Mouse (Mus musculus): ENCODE results near the gene Tacc2. TPM values are rescaled to one million over a fixed set of nuclear protein-coding genes. Genes with fewer than 3 reads are reported as not detected.

Tacc2 gene
- total RNA-seq, 1 experiment from 2014 or later, result 2.0 TPM

DNA sequence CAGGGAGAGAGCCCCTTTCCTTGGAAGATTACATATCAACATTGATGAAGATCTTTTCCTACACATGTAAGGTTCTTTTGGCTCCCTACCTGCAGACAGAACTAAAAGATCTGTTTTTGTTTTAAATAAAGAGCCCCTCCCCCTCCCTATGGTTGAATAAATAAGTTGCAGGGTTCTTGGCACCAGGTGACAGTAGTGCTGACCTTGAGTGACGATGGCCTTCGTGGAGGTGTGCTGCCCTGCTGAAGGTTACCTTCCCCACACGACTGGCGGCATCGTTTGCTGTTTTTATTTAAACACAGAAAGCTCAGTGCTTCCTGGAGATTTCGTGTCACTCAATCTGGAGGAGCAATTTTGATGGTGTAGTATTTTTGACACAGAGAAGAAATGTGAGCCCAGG lies 113.6 kb downstream of the Tacc2 start:
- ATAC-seq (replicated peaks in 1 of 2; ENCODE audit: insufficient read depth in 1 of 2, low FRiP score in 2 of 2, low TSS enrichment in 1 of 2, low read depth in 1 of 2, poor library complexity in 2 of 2, severe bottlenecking in 2 of 2), result no peak

DNA sequence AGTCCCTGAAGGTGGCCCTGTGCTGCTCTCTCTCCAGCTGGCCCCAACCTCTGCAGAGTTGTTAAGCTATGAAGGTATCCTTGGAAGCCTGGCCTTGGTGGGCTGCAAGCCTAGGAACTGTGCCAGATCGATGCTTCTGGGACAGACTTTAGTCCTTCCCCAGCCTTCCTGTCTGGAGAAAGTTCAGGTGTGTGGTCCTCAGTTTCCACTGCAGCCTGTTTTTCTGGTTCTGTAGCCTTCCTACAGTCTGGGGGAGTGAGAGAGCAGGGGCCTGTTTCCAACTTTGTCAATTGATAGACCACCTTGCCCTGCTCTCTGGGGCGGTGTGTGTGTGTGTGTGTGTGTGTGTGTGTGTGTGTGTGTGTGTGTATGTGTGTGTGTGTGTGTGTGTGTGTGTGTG lies 114.7 kb downstream of the Tacc2 start:
- ATAC-seq (replicated peaks in 1 of 2; ENCODE audit: insufficient read depth in 1 of 2, low FRiP score in 2 of 2, low TSS enrichment in 1 of 2, low read depth in 1 of 2, poor library complexity in 2 of 2, severe bottlenecking in 2 of 2), result no peak

DNA sequence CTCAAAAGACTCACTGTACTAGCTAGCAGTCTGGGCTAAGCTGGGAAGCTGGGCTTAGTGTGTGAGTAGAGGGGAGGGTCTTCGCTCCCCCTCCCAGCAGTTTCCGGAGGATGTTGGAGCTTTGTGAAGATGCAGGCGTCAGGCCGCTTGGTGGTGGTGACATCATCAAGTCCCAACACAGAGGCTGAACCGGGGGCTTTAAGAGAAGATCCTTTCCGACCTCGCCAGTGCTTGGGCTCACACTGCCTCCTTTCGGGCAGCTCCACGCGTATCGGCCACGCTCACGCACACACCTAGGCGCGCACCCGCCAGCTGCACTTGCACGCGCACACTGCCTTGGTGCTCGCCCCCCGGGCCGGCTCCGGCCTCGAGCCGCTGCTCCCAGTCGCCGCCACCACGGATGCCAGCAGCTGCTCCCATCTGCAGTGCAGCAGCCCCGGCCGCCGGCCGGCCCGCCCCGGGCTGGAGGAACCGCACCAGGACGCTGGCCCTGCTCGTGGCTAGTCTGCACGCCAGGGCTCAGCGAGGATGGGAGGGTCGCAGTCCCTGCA lies 115.2 kb downstream of the Tacc2 start:
- ATAC-seq (replicated peaks in 1 of 2; ENCODE audit: insufficient read depth in 1 of 2, low FRiP score in 2 of 2, low TSS enrichment in 1 of 2, low read depth in 1 of 2, poor library complexity in 2 of 2, severe bottlenecking in 2 of 2), result peak; percentile 62 to 65

DNA sequence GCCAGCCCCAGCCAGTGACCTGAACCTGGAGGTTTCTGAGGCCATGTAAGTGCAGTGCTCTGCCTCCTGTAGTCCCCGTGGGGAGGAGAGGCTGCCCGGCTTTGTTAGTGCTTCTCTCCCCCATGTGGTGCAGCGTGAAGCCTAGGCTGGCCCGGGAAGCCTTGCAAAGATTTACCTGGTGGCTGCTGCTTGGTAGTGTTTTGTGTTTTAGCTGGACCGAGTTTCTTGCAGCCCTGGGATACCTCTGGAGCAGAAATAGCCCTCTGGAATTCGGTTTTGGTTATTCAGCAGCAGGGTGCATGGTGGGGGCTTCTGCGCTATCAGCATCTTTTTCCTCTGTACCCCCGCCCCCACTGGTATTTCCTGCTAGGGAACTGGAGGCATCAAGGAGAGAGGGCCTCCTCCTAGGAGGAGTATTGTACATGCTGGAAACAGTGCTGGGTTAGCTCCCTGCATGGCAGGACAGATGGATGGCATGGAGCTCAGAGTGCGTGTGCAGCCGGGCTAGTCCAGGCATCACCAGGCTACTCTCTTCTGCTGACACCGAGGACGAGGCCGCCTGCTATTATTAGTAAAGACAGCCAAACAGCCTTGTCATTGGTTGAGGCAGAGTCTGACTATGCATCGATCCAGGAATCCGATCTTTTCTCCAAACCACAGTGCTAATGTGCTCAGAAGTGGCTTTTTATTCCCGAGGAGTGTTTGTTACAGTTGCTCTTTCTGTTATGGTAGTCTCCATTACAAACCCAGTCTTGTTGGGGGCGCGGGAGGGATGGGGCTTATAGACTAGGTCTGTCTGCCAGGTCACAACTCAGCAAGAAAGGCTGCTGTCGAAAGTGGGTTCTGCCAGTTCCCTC lies 115.9 kb downstream of the Tacc2 start:
- peak; percentile 48 to 51; a peak in 3 of 4 replicates for ATAC-seq (replicated peaks in 1 of 2; ENCODE audit: insufficient read depth in 1 of 2, low FRiP score in 2 of 2, low TSS enrichment in 1 of 2, low read depth in 1 of 2, poor library complexity in 2 of 2, severe bottlenecking in 2 of 2)

DNA sequence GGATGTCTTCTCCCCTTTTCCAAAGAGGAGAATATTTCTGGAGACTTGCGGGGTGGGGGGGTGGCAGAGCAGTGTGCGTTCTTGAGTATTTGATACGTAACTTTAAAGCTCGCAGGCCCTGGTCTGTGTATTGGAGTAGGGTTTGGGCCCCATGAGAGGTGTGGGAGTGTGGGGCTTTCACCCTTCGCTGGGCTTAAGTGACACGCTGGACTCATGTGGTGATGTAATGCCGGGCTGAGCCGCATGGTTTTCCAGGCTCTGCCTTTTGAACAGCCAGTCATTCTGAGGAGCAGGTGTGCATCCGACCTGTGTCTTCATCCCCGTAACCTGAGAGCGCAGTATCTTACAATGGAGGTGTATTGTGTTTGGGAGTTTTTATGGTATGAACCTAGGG lies 116.6 kb downstream of the Tacc2 start:
- no peak for ATAC-seq (replicated peaks in 1 of 2; ENCODE audit: insufficient read depth in 1 of 2, low FRiP score in 2 of 2, low TSS enrichment in 1 of 2, low read depth in 1 of 2, poor library complexity in 2 of 2, severe bottlenecking in 2 of 2)

DNA sequence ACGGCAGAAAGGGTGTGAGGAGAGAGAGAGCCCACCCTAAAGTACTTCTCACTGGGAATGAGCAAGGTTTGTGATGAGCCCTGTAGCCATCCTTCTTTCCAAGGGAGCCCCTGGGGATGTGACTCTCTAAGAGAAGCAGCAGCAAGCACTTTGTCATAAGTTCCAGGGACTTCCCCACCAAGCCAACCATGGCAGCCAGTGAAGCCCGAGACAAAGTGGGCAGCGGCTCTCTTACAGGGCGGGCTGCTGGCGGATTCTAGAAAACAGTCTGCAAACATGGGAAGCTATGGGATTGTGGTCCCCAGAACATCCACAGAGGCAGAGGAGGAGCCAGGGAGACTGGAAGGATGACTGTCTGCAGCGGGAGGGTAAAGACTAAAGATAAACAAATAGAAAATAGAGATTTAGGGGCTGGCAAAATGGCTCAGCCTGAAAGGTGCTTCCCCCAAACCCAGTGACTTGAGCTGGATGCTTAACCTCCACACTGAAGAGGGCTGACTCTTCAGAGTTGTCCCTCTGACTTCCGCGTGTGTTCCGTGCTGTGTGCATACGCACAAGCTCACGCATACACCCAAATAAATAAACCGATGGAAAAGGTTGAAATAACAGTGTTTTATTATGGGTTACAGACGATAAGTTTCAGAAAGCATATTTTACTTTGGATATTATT lies 118.6 kb downstream of the Tacc2 start:
- no peak for ATAC-seq (replicated peaks in 1 of 2; ENCODE audit: insufficient read depth in 1 of 2, low FRiP score in 2 of 2, low TSS enrichment in 1 of 2, low read depth in 1 of 2, poor library complexity in 2 of 2, severe bottlenecking in 2 of 2)

DNA sequence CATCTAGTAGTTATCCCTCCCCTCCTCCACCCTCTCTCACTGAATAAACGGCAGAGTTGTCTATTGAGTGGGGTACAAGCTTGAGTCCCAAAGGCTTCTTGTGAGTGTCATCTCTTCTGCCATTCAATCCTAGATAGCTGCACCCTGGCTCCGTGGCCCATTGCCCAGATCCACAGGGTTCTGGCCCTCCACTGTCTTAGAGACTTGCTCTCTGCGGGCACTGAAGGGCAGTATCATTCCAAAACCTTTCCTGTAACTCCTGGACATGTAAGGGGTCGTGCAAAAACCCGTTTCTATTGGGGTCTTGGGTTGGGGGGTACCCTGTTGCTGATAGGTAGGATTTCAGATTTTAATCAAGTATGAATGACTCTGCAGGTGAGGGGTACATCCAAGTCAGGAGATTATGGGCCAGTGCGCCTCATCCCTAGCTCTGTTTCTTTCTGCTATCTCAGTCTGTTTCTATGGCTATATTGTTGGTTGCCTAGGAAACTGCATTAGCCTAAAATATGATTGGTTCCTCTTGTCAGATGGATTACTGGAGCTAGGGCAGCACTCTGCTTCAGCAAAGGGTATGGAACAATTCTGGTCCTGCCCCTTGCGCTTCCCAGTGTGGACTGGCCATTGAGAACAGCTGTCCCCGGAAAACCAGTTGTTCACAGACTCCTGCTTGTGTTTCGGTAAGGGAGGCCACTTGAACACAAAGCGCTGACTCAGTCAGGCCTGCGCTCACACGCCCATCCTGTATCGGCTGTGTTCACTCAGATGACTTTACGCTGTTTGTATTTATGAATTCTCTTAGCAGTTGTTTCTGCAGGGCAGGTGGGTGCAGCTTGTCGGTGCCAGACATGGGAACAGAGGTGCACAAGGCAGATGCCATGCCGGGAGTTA lies 119.4 kb downstream of the Tacc2 start:
- no peak for ATAC-seq (replicated peaks in 1 of 2; ENCODE audit: insufficient read depth in 1 of 2, low FRiP score in 2 of 2, low TSS enrichment in 1 of 2, low read depth in 1 of 2, poor library complexity in 2 of 2, severe bottlenecking in 2 of 2)

DNA sequence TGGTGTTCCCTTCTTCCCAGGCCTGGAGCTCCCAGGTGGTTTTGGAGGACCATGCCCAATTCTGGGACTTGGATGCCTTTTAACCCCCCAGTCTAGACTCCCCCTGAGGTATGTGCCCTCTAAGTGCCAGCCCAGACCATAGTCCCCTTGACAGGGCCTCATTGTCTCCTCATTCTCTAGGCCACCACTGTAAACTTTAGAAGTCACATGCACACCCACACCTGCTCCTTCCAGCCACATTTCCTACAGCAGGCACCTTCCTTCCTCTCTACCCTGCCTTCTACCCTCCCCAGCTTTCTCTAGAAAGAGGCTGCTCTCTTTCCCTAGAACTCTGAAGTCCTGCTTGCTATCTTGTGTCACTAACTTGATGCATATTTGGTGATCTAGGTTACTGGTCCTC lies 121.2 kb downstream of the Tacc2 start:
- no peak for ATAC-seq (replicated peaks in 1 of 2; ENCODE audit: insufficient read depth in 1 of 2, low FRiP score in 2 of 2, low TSS enrichment in 1 of 2, low read depth in 1 of 2, poor library complexity in 2 of 2, severe bottlenecking in 2 of 2)

DNA sequence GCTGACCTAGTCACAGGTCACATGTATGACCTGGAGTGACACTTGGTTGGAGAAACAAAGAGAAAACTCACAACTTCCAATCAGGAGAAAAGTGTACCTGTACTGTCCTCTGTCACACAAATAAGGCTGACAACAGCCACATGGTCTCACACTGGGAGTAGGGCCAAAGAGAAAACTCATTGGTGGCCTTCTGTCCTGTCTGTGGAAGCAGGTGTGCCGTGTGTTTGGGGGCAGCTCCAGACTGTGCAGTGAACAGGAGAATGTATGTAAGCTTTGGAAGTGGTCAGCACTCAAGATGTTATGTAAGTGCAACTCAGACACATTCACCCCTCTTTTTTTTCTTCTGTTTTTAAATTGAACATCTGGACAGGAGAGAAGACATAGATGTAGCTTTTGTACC lies 124.1 kb downstream of the Tacc2 start:
- no peak for ATAC-seq (replicated peaks in 1 of 2; ENCODE audit: insufficient read depth in 1 of 2, low FRiP score in 2 of 2, low TSS enrichment in 1 of 2, low read depth in 1 of 2, poor library complexity in 2 of 2, severe bottlenecking in 2 of 2)

DNA sequence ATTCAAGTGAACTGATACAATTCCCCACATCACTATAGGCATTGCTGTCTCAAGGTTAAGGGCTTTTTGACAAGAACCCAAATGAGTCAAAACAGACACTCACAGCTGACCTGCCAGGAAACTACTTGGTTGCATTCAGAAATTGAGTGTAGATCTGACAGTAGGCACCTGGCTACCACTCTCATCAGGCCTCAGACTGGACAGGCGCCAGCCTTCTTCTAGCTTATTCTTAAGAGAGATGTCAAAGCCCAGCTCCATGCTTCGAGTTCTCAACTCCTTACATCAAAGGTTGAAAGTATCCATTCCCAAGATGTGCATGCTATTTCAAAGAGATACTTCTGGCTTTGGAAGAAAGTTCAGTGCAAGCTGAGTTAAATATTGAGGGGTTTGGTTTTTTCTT lies 128.0 kb downstream of the Tacc2 start:
- ATAC-seq (replicated peaks in 1 of 2; ENCODE audit: insufficient read depth in 1 of 2, low FRiP score in 2 of 2, low TSS enrichment in 1 of 2, low read depth in 1 of 2, poor library complexity in 2 of 2, severe bottlenecking in 2 of 2), result no peak

DNA sequence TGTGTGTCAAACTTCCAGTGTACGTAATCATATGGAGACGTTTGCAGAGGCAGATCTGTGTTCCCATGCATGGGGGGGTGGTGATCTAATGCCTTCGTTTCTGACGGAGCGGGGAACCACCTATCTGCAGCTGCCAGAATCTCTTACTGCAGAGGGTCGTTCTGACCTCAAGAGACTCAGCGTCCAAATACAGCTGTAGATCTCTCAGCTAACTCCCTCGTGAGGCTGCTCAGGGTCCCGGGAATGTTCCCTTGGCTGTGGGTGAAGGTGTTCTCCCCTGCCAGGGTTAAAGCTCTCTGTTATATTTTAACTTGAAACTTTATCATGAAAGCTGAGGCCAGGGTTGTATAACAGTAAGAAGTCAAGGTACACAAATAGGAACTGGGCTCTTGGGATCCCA lies 131.7 kb downstream of the Tacc2 start:
- ATAC-seq (replicated peaks in 1 of 2; ENCODE audit: insufficient read depth in 1 of 2, low FRiP score in 2 of 2, low TSS enrichment in 1 of 2, low read depth in 1 of 2, poor library complexity in 2 of 2, severe bottlenecking in 2 of 2), result no peak

DNA sequence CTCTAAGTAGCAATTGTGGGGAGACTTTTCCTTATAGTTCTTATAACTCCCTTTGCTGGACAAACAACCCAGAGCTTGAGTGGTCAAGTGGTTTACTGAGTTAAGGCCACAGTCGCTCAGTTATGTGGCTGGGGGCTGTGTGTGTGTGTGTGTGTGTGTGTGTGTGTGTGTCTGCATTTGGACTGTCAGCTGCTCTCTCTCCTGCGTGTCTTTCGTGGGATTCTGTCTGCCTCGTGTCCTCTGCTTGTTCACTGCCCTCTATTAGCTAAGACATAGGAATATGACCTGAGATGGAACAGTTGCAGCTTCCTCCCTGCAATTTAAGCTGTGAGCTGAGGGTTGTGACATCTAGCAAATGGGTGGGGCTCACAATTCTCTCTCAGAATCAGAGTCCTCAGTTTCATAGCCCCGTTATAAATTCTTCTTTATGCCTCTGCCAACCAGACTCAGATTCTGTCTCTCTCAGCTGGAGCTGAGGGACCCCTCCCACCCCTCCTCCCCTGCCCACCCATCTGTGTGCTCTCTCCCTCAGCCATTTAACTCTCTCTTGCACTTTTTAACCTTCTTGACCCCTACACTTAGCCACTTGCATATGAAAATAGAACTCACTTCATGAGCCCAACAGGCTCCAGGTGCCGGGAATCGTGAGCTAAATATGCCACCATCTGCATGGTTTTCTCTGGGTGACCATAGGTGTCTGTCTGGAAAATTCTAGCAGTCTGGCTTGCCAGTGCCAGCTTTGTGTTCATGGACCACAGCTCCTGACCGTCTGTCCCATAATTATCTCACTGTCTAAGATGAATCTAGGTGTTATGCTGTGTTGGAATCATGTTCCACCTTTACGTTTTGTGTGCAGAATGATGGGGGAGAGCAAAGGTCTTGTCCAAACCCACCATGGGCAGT lies 132.4 kb downstream of the Tacc2 start:
- no peak for ATAC-seq (replicated peaks in 1 of 2; ENCODE audit: insufficient read depth in 1 of 2, low FRiP score in 2 of 2, low TSS enrichment in 1 of 2, low read depth in 1 of 2, poor library complexity in 2 of 2, severe bottlenecking in 2 of 2)

DNA sequence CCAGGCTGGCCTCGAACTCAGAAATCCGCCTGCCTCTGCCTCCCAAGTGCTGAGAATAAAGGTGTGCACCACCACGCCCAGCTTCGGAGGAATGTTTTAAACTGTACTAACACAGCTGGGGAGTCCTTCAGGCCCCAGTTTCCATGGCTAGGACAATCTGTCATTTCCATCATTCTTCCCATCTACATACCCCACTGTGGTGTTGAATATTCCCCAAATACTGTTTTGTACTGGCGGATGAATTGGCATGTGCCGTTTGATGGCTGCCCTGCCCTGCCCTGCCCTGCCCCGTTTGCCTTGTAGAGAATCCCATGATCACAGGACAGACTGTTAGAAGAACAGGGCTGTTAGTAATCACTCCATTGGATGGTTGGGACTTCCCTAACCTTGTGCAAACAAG lies 134.6 kb downstream of the Tacc2 start:
- no peak for ATAC-seq (replicated peaks in 1 of 2; ENCODE audit: insufficient read depth in 1 of 2, low FRiP score in 2 of 2, low TSS enrichment in 1 of 2, low read depth in 1 of 2, poor library complexity in 2 of 2, severe bottlenecking in 2 of 2)

DNA sequence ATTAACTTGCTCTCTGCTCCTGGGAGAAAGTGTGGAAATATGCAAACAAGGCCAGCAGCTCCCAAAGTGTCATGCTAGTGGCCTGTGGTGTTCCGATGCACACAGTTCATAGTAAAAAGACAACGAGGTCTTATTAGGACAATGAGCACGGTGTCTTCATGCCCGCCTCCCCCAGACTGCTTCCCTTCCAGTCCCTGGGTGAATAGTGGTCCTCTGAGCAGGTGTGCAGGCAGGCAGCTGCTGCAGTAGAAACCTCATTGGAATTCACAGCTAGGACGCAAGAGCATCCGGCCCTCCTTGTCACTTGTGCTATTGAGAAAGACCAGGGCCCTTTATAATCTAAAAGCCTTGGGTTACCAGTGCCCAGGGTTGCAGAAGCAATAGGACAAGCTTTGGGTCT lies 136.1 kb downstream of the Tacc2 start:
- ATAC-seq (replicated peaks in 1 of 2; ENCODE audit: insufficient read depth in 1 of 2, low FRiP score in 2 of 2, low TSS enrichment in 1 of 2, low read depth in 1 of 2, poor library complexity in 2 of 2, severe bottlenecking in 2 of 2), result no peak

DNA sequence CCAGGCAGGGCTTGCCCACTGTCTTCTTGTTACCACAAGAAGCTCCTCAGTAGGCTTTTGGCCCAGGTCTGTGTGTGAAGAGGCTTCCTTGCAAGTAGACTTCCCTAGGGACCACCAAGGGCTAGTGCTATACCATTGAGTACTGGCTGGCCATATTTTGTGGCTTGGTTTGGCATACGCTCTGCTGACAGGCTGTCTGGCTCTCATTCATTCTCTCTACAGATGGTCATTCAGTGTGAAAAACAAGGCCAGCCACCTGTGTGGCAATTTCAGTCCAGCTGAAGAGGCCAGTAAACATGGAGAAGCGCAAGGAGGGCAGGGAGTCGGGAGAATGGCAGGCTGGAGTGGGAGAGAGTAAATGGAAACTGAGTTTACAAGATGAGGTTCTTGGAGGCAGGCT lies 138.2 kb downstream of the Tacc2 start:
- no peak for ATAC-seq (replicated peaks in 1 of 2; ENCODE audit: insufficient read depth in 1 of 2, low FRiP score in 2 of 2, low TSS enrichment in 1 of 2, low read depth in 1 of 2, poor library complexity in 2 of 2, severe bottlenecking in 2 of 2)

DNA sequence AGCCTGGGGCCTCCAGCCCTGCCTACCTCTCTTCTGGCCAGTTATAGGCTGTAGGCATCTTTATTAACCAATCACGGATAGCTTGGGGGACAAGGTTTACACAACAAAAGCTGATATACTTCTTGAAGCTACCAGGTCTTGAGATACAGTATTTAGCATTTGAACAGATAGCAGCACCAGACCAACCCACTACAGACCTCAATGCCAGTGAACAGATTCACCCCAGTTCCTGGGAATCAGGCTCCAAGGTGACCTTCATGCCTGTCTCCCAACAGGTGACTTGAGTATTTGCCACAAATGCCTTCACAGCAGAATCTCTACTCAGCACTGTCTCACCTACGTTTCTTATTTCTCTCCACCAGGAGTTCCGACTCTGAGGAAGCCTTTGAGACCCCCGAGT lies 139.1 kb downstream of the Tacc2 start:
- ATAC-seq (replicated peaks in 1 of 2; ENCODE audit: insufficient read depth in 1 of 2, low FRiP score in 2 of 2, low TSS enrichment in 1 of 2, low read depth in 1 of 2, poor library complexity in 2 of 2, severe bottlenecking in 2 of 2), result no peak

DNA sequence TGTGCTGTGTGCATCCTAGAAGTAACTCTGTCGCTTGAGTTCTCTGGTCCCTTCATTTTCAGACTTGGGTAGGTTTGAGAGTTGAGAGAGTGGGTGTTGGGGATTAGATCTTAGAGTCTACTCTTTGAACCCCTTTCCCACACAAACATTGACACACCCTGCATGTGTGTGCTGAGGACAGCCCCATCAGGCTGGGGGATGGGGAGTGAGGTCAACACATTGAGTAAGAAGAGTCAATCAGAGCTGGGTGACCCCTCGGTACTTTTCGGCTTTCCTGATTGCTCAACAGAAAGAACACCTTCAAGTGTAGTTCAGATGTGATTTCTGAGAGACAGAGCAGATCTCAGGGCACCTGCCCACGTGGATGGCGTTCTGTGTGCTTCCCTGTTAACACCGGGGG lies 139.8 kb downstream of the Tacc2 start:
- ATAC-seq (replicated peaks in 1 of 2; ENCODE audit: insufficient read depth in 1 of 2, low FRiP score in 2 of 2, low TSS enrichment in 1 of 2, low read depth in 1 of 2, poor library complexity in 2 of 2, severe bottlenecking in 2 of 2), result no peak
